Mouse (Mus musculus) liver, adult 2 months (tissue): ENCODE data around the gene Elovl5.

Source experiments
- CTCF ChIP-seq: fragments of 200-500 bp; IDR thresholded peaks from 2 replicates; pipeline ENCODE4 v1.5.1; 2011; ENCODE audit warnings: low read depth, low read length, control low read depth
- POLR2A ChIP-seq: fragments of 200-500 bp; IDR thresholded peaks from 2 replicates; pipeline ENCODE4 v1.6.1; 2011; ENCODE audit warnings: low read length, control low read depth; ENCODE audit not compliant: insufficient read depth; ENCODE audit errors: extremely low read depth

DNA sequence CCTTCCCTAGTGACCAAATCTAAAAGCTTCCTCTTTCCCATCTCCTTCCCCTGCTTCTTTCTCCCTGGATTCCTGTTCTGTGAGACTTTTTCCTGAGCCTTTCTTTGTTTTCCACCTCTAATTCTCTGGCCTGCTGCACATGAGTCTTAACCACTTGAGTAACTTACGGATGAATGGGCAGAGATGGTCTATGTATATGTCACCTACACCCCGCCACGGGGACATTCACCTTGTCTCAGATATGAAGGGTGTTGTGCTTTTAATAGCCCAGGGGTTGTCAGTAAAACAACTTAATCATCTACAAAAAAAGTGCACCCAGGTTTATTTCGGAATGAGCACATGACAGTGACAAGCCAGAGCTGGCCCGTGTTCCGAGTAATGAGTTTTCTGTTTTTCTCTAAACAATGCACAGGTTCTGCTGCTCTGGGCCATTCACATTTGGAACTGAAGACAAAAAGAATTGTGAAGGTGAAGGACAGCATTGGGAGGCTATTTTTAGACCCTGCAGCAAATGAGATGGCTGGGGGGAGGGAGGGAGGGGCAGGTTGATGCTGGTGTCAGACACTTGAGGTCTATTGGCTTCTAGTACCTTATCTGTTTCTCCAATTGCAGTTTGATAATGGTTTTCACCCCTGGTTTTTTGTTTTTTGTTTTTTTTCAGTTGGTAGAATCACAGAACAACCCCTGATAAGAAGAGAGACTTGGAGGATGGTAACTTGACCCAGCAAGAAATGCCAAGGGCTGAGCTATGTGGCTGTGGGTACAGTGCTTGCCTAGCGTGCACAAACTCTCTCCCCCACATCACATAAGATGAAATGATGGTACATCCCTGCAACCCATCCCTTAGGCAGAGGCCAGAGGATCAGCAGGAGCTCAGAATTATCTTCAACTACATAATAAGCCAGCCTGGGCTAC, 83.7 kb downstream of the Elovl5 start:
- TF ChIP-seq CTCF (no peak), POLR2A (no peak)
